Mouse (Mus musculus): ENCODE data around the gene Phactr4. TPM values are rescaled to one million over a fixed set of nuclear protein-coding genes. Genes with fewer than 3 reads are reported as not detected.
A peak's percentile ranks its signal among the peaks of the same experiment; 100 is the strongest.

The Phactr4 gene
- total RNA-seq, 2 experiments from 2014 or later = 9.1 to 9.8 TPM

DNA sequence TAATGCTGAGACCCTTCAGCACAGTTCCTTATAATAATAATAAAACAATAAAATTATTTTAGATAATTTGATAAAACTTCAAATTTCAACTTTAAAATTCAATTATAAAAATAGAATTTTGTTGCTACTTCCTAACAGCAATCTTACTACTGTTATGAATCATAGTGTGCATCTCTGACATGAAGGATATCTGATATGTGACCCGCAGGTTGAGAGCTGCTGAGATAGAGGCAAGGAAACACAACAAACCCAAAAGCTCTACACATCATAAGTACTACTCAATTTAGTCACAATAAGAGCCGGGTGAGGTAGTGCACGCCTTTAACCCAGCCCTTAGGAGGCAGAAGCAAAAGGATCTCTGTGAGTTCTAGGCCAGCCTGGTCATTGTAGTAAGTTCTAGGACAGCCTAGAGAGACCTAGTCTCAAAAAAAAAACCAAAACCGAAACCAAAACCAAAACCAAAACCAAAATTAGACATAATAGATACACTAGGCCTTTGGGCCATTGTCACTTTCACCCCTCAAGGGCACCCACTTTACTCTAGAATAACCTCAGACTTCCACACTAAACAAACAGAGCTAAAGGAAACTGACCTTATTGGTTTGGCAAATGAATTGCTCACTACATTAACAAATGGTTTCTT lies 12.6 kb downstream of the Phactr4 start:
- DNase-seq (ENCODE audit: extremely low spot score in 1 of 2, low spot score in 2 of 2) = no peak
- no peak for TF ChIP-seq CTCF (IDR thresholded peaks at IDR 0.05)
- Histone ChIP-seq H3K27ac (no peak overlapping the region), H3K4me3 (no peak overlapping the region)
- intact Hi-C loops (cut with DNase I) = loop anchor here (5.0 kb wide), 2 partner anchors 57 to 117 kb away; partner anchors contain the start of gene Rcc1

DNA sequence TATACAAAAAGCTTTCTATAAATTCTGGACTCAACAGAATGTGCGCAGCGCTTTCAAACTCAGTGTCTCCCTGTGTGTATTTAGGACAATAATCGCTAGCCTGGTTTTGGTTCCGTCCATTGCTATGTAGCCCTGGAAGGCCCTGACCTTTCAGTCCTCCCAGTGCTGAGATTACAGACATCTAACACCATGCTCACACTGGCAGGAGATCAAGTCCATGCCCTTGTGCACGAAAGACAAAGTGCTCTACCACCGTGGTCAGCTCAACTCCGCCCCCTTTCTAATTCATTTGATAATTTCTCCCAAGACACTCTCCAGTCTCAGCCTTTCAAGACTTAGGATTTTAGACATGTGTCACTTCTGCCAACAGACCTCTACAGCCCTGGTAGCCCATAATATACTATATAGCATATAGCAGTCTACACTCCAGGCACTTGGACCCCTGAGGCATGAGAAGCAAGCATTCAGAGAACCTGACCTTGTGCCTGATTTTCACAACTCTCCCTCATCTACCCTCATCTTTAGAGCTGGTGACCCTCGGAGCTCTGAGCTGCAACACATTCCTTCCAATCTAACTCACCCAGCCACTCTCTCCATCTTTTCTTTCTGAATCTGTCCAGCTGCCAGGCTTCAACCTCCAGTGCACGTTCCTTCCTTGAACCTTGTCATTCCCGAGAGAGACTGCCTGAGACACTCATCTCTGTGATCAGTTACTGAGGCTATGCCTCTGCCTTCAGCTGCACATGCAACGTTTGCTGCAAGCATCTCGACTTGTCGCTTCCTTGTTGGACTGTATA lies 15.7 kb downstream of the Phactr4 start:
- Histone ChIP-seq H3K4me3 (no peak overlapping the region), H3K27ac (no peak overlapping the region)
- intact Hi-C loops (cut with DNase I) = no loop called here
- no peak for DNase-seq (ENCODE audit: extremely low spot score in 1 of 2, low spot score in 2 of 2)
- no peak for TF ChIP-seq CTCF (IDR thresholded peaks at IDR 0.05)

DNA sequence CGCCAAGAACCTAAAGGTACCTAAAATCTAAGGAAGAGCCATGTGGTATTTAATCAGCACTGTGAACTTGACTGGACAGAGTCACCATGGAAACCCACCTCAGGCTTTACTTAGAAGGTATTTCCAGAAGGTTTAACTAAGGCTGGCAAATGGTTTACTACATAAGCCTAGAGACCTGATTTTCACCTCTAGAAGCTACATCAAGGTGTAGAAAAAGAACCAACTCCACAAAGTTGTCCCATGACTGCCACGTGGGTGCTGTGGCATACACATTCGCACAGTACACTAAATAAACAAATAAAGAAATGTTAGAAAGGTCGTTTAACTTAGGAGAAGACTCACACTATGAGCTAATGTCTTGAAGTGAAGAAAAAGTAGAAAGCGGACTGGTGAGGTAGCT lies 17.7 kb downstream of the Phactr4 start:
- intact Hi-C loops (cut with DNase I) = no loop called here
- no peak for TF ChIP-seq CTCF (IDR thresholded peaks at IDR 0.05)
- DNase-seq (ENCODE audit: extremely low spot score in 1 of 2, low spot score in 2 of 2) = no peak
- H3K27ac ChIP-seq = no peak overlapping the region
- no peak overlapping the region for H3K4me3 ChIP-seq

DNA sequence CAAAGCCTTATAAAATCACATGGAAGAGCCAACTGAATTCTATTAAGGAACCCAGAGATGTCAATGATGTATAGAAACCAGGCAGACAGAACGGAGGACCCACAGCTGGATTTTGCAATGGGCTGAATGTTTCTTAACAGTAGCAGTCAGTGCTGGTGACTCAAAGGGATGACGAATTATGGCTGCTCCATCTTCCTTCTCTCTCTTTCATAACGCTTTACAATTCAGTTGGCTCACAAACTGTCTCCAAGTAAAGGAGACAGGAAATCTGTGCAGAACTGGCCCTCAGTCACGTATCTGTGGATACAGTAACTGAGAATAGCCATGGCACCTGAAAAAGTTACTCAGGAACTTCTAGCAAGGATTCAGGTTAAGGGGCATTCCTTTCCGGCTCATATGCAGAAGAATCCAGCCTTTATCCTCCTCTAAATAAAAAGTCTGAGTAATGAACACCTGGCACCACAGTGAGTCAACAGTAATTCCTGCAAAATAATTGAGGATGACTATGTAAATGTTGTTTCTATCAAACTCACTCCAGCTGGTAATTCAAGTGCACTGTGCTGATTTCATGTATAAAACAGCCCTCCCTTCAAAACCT lies 19.1 kb downstream of the Phactr4 start:
- no peak for TF ChIP-seq CTCF (IDR thresholded peaks at IDR 0.05)
- intact Hi-C loops (cut with DNase I) = no loop called here
- no peak for DNase-seq (ENCODE audit: extremely low spot score in 1 of 2, low spot score in 2 of 2)
- Histone ChIP-seq H3K4me3 (no peak overlapping the region), H3K27ac (no peak overlapping the region)

DNA sequence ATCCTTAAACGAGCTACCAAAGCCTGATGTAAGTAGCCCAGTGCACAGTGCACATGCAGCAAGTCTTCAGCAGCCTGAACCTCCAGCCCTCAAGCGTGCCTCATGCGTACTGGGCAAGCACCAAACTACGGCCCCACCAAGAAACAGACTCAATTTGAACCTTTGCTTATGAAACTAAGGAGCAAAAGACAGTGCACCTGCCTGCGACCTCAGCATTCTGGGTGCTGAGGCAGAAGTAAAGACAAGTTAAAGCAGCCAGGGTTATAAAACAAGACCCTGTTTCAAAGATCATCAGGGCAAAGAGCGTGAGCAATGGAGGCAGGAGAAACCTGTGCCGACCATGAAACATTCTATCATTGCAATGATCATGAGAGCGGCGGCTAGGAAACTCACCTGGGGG lies 21.3 kb downstream of the Phactr4 start:
- TF ChIP-seq CTCF (IDR thresholded peaks at IDR 0.05) = no peak
- intact Hi-C loops (cut with DNase I) = no loop called here
- Histone ChIP-seq H3K27ac (no peak overlapping the region), H3K4me3 (no peak overlapping the region)
- DNase-seq (ENCODE audit: extremely low spot score in 1 of 2, low spot score in 2 of 2) = no peak

DNA sequence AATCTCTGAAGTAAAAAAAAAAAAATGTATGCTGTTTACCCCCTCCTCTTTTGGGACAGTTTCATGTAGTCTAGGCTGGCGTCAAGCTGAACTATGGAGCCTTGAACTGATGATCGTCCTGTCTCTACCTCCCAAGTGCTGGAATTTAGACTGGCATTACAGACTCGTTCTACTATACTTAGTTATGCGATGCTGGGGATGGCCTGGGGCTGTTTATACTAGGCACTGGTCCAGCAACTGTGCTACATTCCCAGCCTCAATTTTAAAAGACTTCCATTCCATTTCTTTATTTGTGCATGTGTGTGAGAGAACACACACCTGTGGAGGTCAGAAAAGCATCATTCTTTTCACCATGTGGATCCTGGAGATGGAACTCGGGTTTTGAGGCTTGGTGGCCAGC lies 23.4 kb downstream of the Phactr4 start:
- intact Hi-C loops (cut with DNase I) = no loop called here
- TF ChIP-seq CTCF (IDR thresholded peaks at IDR 0.05) = no peak
- DNase-seq (ENCODE audit: extremely low spot score in 1 of 2, low spot score in 2 of 2) = no peak
- H3K4me3 ChIP-seq = no peak overlapping the region
- H3K27ac ChIP-seq = no peak overlapping the region

DNA sequence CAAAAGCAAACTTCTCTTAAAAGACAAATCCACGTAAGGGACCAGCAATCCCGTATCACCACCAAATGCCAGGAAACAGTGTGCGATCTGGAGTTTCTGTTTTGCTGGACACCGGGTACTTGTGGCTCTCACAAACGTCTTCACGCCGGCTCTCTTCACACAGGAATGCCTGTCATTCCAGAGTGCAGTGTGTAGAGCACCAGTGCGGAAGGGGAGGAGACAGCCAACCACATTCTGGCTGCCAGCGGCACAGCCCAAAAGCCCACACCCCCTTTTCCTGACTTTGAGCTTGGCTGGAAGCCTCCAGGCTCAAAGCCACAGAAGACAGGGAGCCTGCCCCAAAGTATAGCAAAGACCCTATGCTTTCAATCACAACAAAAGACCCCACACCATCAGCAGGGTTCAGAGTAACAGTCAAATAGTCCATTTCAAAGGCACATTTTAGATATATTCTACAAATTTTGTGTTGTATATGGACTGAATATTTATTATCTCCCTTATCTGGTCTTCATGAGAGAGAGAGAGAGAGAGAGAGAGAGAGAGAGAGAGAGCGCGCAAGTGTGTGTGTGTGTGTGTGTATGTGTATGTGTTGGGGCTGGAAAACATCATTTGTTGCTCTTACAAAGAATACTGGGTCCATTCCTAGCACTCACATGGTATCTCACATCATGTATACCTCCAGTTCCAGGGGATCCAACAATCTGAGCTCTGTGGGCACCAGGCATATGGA lies 24.1 kb downstream of the Phactr4 start:
- Histone ChIP-seq H3K4me3 (peak overlapping the region; percentile 36), H3K27ac (no peak overlapping the region)
- intact Hi-C loops (cut with DNase I) = no loop called here
- no peak for DNase-seq (ENCODE audit: extremely low spot score in 1 of 2, low spot score in 2 of 2)
- TF ChIP-seq CTCF (IDR thresholded peaks at IDR 0.05) = no peak

DNA sequence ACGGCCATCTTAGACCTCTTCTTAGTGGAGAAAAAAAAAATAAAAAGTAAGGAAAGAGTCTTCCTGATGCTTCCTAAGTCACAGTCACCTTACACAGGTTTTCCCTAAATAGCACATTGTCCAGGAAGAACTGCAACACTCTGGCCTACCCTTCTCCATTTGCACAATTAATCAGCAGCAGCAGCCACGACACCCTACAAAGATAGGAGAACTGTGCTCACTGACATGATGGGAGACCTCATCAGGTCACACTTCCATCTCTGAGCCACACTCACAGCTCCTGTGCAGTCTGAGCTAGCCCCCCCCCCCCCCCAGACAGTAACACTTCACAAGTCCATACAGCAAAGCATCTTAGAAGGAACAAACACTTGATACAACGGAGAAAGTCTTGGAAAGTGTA lies 25.2 kb downstream of the Phactr4 start:
- TF ChIP-seq CTCF (IDR thresholded peaks at IDR 0.05) = no peak
- intact Hi-C loops (cut with DNase I) = no loop called here
- DNase-seq (ENCODE audit: extremely low spot score in 1 of 2, low spot score in 2 of 2) = no peak
- Histone ChIP-seq H3K27ac (no peak overlapping the region), H3K4me3 (no peak overlapping the region)

DNA sequence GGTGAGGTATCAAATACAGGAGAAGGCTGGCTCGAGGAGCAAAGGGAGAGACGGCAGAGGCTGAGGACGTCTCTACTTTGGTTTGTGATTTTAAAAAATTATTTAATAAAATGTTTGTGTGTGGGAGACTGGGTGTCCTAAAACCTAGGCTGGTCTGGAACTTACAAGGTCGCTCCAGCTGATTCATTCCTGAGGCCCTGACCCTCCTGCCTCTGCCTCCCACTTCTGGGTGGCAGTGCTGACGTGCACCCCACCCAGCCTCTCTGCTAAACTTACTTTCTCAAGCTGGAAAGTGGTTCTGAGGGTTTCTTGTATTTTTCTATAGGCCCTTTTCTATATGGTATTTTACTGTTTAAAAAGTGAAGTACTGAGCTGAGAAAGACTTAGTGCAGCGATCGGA lies 26.0 kb downstream of the Phactr4 start:
- no peak for DNase-seq (ENCODE audit: extremely low spot score in 1 of 2, low spot score in 2 of 2)
- TF ChIP-seq CTCF (IDR thresholded peaks at IDR 0.05) = no peak
- Histone ChIP-seq H3K27ac (no peak overlapping the region), H3K4me3 (no peak overlapping the region)
- intact Hi-C loops (cut with DNase I) = no loop called here

DNA sequence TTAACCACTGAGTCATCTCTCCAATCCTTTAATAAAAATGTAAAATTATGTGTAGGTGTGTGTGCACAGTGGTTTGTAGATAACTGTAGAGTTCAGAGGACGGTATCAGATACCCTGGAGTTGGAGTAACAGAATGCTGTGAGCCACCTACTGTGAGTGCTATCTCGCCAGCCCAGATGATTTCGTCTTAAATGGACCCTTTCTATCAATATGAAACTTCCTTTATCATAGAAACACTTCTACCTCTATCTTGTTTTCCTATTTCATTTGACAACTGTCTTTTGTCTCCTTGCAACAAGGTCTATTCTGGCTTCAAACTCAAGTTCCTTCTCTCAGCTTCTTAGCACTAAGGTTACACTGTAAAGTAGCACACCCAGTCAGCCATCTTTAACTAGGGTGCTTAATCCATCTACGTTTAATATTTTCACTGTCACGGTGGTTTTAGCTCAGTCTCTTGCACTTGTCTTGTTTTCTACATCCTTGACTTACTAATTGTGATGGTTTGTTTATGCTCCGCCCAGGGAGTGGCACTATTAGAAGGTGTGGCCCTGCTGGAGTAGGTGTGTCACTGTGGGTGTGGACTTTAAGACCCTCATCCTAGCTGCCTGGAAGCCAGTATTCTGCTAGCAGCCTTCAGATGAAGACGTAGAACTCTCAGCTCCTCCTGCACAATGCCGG lies 31.1 kb downstream of the Phactr4 start:
- no peak for TF ChIP-seq CTCF (IDR thresholded peaks at IDR 0.05)
- Histone ChIP-seq H3K27ac (no peak overlapping the region), H3K4me3 (no peak overlapping the region)
- DNase-seq (ENCODE audit: extremely low spot score in 1 of 2, low spot score in 2 of 2) = no peak
- intact Hi-C loops (cut with DNase I) = no loop called here

DNA sequence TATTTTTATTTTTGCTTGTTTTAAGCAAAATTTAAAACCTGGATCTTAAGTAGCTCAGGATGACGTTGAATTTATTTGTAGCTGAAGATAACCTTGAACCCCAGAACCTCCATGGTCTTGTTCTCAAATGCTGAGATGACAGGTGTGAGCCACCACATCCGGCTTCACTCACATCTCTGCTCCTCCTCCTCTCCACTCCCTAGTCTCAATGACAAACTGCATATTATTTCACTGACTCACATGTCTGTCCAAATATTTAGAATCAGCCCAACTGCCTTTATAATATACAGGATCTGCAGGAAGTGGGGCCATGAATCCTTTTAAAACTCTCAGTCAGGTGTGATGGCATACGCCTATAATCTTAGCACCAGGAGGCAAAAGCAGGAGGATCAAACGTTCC lies 33.0 kb downstream of the Phactr4 start:
- intact Hi-C loops (cut with DNase I) = no loop called here
- DNase-seq (ENCODE audit: extremely low spot score in 1 of 2, low spot score in 2 of 2) = no peak
- no peak for TF ChIP-seq CTCF (IDR thresholded peaks at IDR 0.05)
- Histone ChIP-seq H3K27ac (no peak overlapping the region), H3K4me3 (no peak overlapping the region)
